Mouse (Mus musculus) frontal cortex, postnatal 14 days (tissue): ENCODE data around the gene Tnrc18.

Experiments
- DNase-seq, 2 experiments: peaks; one replicate each; pipeline ENCODE4 v3.0.0; 2022; ENCODE audit warnings: low spot score in 2 of 2

The Tnrc18 gene

GRCm38 (mm10) chr5:142724265-142724664 lies 93.2 kb downstream of the Tnrc18 start:
- DNase-seq = no peak

GRCm38 (mm10) chr5:142723520-142724133 lies 93.8 kb downstream of the Tnrc18 start:
- DNase-seq = peak in 1 of 2 experiments; percentile 59

DNA sequence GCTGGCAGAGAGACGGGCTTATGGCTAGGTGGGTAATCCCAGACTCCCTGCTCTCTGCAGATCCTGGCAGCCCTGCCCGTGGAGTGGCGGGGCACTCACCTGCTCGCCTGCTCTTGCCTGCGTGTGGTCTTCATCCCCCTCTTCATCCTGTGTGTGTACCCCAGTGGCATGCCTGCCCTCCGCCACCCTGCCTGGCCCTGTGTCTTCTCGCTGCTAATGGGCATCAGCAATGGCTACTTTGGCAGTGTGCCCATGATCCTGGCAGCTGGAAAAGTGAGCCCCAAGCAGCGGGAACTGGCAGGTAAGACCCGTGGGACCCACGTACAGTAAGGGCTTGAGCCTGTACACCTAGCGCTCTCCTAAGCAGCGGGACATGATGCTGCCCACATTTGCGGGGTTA lies 97.6 kb downstream of the Tnrc18 start:
- no peak for DNase-seq

DNA sequence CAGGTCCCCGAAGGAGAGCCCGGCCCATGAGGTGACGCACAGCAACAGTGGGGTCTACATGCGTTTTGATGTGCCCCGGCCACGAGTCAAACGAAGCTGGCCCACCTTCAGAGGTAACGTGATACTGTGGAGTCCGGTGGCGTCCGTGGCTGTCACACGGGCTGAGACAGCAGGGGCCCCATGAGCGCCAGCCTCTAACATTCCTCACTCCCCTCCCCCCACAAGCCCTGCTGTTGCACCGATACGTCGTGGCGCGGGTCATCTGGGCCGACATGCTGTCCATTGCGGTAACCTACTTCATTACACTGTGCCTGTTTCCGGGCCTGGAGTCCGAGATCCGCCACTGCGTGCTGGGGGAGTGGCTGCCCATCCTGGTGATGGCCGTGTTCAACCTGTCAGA lies 99.0 kb downstream of the Tnrc18 start:
- DNase-seq = no peak

GRCm38 (mm10) chr5:142718037-142718436 lies 99.4 kb downstream of the Tnrc18 start:
- DNase-seq = peak in 1 of 2 experiments; percentile 87

DNA sequence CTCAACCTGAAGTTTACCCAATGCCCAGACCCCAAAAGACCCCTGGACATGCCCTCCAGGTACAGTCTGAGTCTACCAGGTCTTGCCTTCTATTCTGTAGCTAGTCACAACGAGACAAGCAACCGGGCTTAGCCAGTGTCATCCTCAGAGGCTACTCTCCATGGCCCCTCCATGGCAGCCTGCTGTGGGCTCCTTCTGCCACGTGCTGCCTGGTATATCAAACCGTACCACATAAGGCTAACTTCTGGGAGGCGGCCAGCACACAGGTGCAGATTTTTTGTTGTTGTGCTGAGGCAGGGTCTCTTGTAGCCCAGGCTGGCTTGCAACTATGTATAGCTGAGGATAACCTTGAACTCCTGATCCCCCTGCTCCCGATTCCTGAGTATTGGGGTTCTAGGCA lies 101.4 kb downstream of the Tnrc18 start:
- no peak for DNase-seq

DNA sequence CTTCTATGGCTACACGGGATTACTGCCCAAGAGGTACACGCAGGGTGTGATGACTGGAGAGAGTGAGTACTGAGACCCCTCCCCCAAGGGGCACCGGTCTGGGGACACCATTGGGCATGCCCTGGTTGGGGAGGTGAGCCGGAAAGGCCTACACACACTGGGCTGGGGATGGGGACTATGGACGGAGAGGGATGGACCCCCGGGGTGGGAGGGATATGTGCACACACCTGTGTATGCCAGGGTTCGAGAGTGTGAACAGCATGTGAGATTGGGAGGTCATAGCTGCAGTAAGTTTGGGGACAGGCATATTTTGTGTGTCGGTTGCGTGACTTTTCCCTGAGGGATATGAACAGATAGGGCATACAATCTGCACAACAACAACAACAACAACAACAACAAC lies 102.4 kb downstream of the Tnrc18 start:
- DNase-seq = no peak

- DNase-seq = no peak
Measured at GRCm38 (mm10) chr5:142713966-142714365, 103.5 kb downstream of the Tnrc18 start.

- DNase-seq = no peak
Measured at GRCm38 (mm10) chr5:142712373-142712772, 105.1 kb downstream of the Tnrc18 start.

- DNase-seq = no peak
Measured at GRCm38 (mm10) chr5:142709436-142709835, 108.0 kb downstream of the Tnrc18 start.

DNA sequence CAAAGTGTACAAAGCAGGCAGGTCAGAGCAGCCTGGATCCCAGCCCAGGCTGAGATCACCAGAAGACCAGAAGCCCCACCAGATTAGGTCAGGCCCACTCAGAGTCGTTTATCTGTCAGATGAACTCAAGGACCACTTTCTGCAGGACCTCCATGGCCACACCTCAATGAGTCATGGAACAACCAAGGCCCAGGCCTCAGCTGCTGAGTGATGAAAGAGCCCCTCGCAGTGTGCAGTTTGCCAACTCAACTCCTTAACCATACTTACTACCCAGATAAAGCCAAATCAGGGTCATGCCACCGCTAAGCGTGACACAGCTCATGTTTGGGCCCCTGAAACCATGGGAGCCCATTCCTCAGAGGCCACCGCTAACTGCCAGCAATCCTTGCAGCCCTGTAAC lies 109.8 kb downstream of the Tnrc18 start:
- DNase-seq = no peak

GRCm38 (mm10) chr5:142703569-142703968 lies 113.9 kb downstream of the Tnrc18 start:
- DNase-seq = peak in 1 of 2 experiments; percentile 36

- no peak for DNase-seq
Measured at GRCm38 (mm10) chr5:142702511-142703138, 114.8 kb downstream of the Tnrc18 start.

GRCm38 (mm10) chr5:142701651-142702510 lies 115.6 kb downstream of the Tnrc18 start:
- peak in 1 of 2 experiments; percentile 45 for DNase-seq

DNA sequence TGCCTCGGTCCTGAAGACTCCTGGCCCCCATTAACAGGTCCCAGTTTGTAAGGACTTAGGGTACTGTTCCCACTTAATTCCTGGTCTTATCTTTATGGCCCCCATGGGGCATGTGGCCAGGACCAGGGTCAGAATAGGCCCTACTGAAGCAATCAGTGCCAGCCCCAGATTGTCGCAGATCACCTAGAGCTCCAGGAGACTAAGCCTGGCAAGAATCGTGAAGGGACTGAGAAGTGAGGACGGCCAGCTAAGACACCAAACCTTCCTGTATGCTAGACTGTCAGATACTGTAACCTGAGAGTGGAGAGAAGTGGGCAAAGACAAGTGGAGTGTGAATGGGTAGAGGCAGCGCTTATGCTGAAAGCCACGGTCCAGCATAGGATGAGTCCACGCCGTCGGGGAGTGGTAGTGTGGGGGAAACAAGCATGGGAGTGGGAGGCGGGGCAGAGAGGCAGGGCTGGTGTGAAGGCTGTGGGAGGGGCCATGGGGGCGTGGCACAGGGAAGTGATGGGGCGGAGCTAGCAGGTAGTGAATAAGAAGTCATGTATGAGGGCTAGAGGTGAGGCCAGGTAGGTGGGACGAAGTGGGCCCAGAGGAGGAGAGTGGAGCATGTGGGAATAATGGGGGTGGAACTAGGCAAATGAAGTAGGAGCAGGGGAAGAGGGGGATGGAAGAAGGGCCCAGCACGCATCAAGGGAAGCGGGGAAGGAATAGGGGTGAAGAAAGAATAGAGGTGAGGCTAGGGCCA lies 116.4 kb downstream of the Tnrc18 start:
- DNase-seq = no peak

DNA sequence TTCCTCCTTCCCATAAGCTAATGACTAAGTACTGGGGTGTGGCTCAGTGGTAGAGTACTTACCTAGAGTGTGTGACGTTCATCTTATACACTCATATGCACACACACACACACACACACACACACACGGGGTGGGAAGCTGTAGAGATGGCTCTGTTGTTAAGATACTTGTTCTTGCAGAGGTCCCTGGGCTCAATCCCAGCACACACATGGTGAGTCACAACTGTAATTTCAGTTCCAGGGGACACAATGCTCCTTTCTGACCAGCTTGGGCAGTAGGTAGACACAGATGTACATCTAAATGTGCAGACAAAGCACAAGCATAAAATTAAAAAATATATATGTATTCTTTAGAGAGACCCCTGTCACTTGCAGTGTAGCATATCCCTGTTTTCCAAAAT lies 119.7 kb downstream of the Tnrc18 start:
- no peak for DNase-seq

DNA sequence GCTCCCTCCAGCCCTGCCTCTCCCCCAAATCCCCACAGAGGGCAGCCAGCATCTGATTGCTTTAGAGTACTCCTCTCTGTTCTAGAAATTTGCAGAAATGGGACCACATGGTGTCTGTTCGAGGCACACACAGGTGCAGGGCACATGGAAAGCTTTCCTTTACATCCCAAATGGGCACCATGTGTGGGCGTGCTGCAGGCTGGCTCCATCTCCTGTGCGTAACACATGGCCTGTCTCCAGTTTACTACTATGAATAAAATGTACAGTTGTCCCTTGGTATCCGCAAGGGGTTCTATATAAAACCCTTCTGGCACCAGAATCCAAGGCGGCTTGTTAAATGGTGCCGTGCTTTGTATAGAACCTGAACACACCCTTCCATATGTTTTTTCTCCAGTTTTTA lies 120.6 kb downstream of the Tnrc18 start:
- DNase-seq = peak; percentile 55 to 70

GRCm38 (mm10) chr5:142696258-142696657 lies 121.2 kb downstream of the Tnrc18 start:
- no peak for DNase-seq

- DNase-seq = no peak
Measured at GRCm38 (mm10) chr5:142694627-142695340, 122.7 kb downstream of the Tnrc18 start.

- DNase-seq = no peak
Measured at GRCm38 (mm10) chr5:142693738-142694430, 123.6 kb downstream of the Tnrc18 start.
